Mouse (Mus musculus) cerebellum, adult (tissue): ENCODE results near the gene Frmpd1.

ENCODE experiments used
- ATAC-seq: cut with Nextera tagmentation; 2 replicates; pipeline ENCODE4 v1.9.2; 2017; ENCODE audit warnings: mild to moderate bottlenecking, moderate library complexity, mixed read lengths; ENCODE audit not compliant: insufficient number of reproducible peaks, low FRiP score, low TSS enrichment

Gene Frmpd1

DNA sequence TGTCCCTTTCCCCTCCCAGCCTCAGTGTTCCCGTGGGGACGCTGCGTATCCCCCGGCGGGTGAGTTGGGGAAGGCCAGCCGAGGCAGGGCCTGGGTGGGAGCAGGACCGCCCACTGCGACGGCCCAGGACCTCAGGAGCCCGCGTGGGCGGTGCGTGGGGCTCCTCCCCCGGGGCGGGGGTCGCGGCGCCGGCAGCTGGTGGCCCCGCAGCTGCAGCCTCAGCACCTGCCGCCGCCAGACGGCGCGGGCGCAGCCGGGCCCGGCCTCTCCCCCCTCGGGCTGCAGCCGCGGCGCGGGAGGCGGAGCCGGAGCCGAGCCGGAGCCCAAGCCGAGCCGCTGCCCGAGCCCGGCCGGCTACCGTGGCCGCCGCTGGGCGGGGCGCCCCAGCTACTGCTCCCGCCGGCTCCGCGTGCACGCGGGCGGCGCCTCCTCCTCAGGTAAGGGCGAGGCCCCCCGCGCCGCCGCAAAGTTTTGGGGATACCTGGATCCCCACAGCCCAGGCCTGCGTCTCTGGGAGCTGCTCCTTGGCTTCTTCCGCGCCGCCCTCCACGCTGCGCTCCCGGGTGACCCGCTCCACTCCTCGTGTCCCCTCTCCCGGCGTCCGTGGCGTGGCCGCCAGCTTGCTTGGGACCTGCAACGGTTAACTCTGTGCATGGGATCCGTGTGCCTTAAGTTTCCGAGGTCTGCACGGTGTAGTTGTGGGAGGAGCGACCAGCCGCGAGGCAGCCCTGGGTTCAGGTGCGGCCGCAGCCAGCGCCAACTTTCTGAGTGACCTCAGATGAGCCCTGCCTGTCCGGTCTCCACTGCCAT, at the start of gene Frmpd1:
TSS of gene Frmpd1 (plus strand) at position 355 of the 810 bp plus-strand sequence.
- peak; percentile 63 for ATAC-seq

DNA sequence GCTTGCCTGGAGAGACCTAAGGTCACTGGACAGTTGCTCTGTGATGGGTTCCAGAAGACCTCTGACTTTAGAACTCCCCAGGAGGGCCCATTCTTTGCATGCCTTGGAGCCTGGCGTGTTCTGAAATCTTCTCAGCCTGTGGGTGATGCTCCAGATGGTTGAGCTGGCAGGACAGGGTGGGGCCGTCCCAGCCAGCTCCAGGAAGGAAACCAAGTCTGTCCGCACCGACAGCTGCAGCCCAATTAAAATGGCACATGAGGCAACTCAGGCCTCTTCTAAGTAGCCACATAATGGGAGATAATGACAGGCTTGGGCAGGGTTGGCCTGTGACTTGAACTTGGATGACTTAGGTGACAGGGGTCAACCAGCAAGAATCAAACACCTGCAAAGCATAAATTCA, 47.0 kb upstream of the Frmpd1 start:
- ATAC-seq, result no peak

DNA sequence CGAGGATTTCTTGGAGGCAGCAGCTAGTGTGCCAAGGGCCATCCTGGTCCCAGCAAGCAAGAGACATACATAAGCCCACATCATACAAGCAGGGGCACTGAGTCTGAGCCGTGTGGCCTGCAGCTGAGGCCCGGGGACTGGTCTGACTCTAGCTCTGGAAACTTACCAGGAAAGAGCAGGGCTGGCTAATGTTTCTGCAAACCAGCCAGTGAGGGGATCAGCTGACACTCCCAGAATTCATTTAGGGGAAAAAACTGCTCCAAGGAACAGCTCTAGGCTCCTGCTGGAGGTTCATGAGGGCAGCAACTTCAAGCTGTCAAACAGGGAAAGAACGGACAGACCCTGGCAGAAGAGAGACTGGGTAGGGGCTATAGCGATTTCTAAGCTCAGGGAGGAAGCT, 42.8 kb upstream of the Frmpd1 start:
- no peak for ATAC-seq

DNA sequence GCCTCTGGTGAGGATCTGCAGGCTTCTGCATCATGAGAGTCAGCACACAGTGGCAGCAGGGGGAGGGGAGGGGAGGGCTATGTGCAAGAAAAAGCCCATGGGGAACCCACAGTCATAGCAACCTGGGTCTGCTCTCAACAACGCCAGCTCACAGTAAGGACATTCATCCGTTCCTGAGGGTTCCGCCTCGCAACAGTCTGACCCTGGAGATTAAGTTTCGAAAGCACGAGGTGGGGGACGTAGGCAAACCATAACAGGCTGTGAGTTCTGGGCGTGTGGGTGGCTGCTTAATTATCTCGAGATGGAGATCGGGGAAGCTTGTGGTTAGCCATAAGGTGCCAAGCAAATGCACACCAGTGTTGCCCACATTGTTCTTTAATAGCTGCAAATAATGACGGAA, 42.3 kb upstream of the Frmpd1 start:
- no peak for ATAC-seq

DNA sequence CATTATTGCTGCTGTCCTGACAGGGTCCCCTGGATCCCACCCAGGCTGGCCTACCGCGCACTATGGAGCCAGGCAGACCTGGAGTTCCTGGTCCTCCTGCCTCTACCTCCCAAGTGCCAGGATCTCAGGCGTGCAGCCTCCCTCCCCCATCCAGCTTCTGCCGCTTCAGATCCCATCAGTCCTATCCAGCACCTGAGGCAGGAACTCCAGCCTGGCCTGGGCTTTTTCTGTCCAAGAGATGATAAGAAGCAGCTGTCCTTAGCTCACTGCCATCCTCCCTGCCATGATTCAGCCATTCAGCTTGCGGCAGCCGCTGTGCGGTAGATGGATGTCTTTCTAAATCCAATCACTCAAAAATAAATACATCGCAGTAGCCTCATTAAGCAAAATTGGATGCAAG, 41.7 kb upstream of the Frmpd1 start:
- no peak for ATAC-seq

DNA sequence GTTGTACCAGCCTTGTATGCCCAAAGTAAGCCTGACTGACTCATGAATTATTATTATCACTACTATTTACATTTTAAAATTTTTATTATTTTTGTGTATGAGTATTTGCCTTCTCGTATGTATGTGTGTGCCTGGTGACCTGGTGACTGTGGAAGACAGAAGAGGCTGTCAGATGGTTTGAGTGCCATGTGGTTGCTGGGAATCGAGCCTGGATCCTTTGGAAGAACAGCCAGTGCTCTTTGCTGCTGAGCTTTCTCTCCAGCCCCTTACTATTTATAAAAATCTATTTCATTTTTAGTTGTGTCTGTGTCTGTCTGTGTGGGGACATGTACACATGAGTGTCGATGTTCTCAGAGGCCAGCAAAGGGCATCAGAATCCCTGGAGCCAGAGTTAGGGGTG, 28.2 kb upstream of the Frmpd1 start:
- no peak for ATAC-seq

DNA sequence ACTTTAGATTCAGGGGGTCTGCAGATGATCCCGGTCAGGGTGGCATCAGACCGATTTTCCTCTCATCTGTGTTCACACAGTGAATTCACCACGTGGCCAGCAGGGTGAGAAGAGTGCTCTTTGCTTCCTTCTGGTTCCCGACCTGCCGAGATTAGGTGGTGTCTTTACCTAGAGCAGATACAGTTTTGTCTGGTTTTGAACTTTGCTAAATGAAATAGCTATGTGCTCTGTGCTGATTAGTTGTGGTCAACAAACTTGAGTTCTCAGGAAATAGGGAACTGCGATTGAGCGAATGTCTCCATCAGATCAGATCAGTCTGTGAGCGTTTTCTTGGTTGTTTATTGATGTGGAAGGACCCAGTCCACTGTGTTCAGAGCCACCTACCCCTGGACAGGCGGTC, 26.1 kb upstream of the Frmpd1 start:
- ATAC-seq, result no peak

DNA sequence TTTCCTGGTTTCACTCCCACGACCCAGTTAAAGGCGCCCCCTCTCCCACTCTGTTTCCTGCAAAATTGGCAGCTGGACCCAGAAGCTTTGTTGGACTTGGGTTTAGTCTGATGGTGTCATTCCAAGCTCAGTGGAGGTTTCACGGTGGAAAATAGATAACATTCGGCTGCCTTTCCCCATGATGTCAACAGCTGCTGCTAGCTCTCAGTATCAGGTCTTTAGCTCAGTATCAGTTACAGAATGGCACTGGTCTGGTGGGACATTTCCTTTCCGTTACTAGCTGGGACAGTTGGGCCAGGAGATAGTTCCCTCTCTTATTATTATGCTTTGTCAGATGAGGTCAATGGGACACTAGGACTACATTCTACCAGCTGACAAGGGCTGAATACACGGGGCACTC, 23.9 kb upstream of the Frmpd1 start:
- no peak for ATAC-seq

DNA sequence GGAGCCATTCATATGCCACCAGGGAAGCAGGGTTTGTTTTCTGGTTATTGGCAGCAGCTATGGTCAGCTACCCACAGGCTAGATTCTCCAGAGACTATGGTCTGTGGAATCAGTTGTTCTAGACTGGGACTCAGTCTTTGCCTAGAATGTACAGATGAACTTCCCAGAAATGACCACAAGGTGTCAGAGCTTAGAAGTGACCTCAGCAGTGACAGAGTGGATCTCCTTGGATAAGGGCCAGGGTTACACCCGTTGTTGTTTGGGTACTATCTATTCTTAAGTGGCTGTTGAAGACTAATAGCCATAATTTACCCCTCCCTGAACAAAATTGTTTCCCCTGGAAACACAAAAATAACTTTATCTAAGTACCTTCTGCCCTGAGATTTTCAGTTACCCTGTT, 21.0 kb upstream of the Frmpd1 start:
- ATAC-seq, result no peak

DNA sequence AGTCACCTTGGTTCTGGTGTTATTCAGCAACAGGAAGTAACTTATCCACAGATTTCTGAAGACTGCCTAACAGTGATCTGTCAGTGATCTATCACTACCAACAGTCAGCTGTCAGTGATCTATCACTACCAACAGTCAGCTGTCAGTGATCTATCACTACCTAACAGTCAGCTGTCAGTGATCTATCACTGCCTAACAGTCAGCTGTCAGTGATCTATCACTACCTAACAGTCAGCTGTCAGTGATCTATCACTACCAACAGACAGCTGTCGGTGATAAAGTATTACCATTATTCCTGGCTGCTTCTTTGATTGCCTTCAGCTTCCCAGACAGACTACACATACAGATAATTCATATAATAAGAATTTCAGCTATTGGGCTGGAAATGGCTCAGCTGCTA, 19.2 kb upstream of the Frmpd1 start:
- no peak for ATAC-seq

DNA sequence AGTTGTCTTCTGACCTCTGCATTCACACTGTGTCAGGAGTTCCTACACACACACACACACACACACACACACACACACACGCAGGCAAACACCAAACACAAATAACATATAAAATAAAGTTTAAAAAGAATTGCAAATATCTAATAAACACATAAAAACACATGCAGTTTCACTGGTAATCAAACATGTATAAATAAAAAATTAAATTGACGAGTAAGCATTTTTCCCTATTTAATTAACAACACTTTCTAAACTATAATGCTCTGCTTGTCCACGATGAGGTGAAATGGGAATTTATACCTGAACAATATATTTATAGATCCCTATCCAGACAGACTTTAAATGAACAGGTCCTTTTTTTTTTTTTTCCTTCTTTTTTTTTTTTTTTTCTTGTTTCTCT, 18.7 kb upstream of the Frmpd1 start:
- no peak for ATAC-seq

DNA sequence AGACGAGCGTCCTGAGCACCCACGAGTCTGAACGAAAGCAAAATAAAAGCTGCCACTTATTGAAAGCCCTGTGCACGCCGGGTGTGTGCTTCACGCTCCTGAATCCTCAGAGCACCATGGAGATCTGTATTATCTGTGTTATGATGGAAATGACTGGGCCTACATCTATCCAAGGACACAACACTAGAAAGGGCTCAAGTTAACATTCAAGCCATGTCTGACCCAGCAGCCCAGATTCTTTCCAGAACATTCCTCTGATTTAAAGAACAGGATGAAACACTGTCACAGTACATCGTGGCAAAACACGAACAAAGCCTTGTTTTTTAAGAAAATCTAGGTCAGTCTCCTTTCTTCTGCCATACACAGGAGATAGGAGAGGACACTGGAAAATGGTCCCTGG, 13.3 kb upstream of the Frmpd1 start:
- no peak for ATAC-seq

DNA sequence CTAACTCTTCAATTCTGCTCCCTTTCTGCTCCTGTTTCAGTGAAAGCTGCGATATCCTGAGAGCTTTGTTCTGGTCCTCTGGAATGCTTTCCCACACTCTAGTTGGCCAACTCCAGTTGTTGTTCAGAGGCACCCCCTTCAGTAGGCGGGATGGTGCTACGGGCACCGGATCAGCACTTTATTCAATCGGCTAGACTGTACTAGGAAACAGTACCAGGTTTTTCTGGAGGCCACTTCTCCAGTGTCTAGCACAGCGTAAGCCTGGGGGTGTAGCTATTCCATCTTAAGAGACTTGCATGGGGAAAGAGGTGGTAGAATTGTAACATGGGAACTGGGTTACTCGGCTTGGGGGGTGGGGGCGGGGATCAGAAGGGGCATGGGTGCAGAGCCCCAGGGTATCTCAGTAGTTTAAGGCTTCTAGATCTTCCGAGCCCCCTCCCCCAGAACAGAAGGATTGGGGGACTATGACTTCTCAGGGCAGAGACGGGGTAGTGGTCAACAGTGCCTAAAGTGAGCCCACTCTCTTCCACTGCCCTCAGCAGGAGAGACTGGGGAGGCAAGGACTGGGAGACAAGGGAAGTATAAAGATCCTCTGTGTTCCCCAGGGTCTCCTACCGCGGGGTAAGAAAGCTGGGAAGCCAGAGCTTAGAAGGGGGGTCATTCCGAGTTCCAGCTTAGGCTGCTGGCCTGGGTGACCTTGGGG, 706 bp upstream of the Frmpd1 start:
- ATAC-seq, result no peak; the same call in 1 of the 2 replicates

DNA sequence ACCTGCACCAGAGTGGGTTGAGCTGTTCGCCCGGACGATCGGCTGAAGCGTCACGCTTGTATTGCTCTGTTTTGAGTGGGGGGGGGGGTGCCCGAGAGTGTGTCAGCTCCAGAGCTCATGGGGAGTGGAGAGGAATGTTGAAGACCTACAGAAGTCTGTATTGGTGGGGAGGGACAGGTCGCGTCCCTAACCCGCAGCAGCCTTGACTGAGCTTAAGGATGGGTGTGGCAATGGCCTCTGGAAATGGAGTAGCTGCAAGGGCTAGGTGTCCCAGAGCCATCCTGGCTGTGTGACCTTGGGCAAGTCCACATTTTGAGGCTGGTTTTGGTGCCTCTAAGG, 625 bp downstream of the Frmpd1 start:
- peak; percentile 5; the same call in 1 of the 2 replicates for ATAC-seq

DNA sequence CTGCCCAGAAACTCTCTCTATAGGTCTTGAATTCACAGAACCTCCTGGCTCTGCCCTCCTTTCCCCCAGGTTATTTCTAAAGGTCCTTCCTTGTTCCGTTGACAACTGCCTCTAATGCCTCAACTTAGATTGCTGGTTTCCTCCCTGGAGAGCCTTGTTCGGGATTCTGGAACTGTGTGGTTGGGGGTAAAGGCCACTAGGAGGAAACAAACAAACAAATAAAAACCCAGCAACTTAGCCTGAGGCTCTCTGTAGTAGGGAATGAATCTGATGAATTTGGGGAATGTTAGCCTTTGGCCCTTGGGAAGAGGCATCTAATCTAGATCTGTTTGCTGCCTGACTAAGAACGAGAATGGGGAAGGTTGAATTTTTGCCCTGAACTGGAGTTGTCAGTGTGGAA, 13.6 kb downstream of the Frmpd1 start:
- ATAC-seq, result no peak

DNA sequence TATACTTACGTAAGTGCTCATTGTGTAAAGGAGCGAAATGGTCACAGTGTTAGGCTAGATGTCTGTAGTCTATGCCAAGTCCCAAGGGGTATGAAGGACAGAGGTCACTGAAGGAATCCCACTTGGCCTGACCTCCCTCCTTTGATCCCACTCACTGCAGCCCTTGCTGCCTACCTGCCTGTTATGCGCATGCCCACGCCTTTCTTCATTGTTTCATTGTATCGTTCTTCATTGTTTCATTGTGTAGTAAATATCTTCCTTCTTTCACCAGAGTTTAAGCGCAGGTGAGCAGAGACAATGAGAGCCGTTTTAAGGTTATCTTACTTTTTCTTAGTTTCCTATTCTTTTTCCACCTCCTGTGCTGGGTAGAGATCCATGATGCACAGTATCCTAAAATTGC, 18.6 kb downstream of the Frmpd1 start:
- ATAC-seq, result no peak

DNA sequence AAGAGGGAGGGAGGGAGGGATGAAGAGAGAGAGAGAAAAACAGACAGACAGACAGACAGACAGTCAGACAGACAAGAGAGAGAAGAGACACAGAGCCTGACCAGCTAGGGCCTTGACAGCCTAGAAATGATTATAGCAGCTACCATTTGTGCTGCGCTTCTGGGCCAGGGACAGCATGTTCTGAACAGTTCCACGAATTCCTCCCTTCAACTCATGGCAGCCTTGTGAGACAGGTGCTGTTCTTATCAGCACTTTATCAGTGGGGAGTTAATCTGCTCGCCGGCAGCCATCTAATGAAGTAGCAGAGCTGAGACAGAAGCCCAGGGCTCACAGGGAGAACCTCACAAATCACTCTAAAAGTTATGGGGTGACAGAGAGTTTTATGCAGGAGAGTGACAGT, 22.8 kb downstream of the Frmpd1 start:
- ATAC-seq, result no peak

DNA sequence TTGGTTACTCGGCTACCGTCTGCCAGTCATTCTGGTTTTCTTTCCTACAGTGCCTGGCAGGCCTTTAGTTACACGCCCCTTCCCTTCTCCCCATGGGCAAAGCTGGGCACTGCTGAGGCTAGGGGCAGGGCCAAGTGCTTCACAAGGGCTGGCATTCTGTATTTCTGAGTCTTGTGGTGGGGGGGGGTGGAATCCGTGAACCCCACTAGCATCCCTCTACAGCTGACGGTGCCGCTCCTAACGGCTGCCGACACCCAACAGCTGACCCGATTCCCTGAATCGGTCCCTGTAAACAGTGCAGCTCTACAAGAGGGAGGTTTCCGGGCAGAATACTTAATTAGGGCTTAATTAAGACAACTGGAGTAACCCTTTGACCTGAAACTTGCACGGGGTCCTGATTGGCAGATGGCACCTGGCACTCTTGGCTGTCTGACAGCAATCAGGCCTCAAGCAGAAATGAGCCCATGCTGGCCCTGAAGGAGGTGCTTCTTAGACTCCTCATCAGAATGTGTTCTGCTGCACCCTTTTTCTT, 24.2 kb downstream of the Frmpd1 start:
- no peak for ATAC-seq

DNA sequence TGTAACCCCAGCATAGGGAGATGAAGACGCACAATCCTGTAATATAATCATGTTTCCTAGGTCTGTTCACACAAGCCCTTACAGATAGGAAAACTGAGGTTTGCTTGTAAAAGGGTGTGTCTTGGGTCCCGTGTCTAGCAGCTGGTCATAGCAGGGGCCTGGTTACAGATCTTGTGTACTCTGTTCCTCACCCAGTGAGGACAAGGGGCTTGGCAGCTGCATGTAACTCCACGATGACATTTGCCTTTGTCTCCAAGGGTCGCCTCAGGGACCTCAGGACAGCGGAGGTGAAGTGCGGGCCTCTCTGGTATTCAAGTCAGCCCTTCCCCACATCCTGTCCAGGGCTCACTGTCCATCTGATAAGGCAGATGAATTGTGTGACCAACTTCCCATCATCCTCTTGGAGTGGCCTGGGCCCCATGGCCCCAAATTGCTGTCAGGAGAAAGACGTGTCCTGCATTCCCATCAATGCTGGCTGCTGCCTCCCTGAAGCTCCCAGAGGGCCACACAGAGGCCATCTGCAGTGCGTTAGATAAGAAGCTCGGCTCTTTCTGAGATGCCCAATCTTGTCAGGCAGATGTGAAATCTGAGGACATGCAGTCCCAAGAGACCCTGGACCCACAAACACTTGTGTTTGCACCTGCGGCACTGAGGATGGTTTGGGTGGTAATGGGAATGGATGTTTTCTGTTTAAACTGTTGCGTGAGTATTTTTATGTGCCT, 27.8 kb downstream of the Frmpd1 start:
- ATAC-seq, result no peak

DNA sequence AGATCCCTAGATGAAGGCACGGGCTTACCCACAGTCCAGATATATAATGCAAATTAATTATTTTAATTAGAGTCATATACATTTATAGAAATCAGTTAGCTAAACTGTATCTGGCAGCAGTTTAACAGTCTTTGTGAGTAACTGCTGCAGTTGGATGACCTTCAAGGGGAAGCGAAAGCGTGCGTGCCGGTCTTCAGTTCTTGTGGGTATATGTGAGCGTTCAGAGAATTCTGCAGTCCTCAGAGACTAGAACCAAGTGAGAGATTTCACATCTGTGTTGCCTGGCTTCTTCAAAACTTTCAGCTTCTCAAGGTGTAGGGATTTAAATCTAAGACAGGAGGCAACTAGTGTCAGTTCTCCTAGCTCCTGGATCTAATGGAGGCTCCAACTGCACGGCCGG, 35.3 kb downstream of the Frmpd1 start:
- ATAC-seq, result no peak

DNA sequence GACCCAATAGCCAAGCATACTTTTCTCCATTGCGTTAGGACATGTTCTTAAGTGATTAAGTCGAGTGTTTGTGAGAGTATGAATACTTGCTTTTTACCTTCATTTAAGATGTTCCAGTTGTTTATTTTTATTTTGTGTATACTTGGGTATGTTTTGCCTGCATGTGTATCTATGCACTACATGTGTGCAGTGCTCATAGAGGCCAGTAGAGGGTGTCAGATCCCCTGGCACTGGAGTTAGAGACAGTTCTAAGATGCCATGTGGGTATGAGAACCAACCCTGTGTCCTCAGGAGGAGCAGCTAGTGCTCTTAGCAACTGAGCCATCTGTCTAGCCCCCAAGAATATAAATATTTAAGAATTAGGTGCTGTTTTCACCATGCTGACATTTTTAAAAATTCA, 37.7 kb downstream of the Frmpd1 start:
- ATAC-seq, result no peak
